Comparison of ENCODE assay signal across 8 mouse cellular contexts in genomic region chr13:77708514-77709013, GRCm38 (mm10). TPM values are rescaled to one million over a fixed set of nuclear protein-coding genes. Genes with fewer than 3 reads are reported as not detected.
DNase-seq lines count a peak whose midpoint lies in the region; ATAC-seq and TF ChIP-seq lines count a peak whose summit lies in the region.

No protein-coding gene starts in this region.

- H3K4me1 ChIP-seq in hindbrain, embryonic 13.5 days (replicated peaks) = peaks cover 13% of the 10 kb centered on the region

- CTCF ChIA-PET in Patski (lab: Charles Lee) = interaction anchor here (1.5 to 1.8 kb wide), 2 partner anchors 10 to 22 kb away, joined by 3 to 5 read pairs; no protein-coding TSS in a partner anchor

- H3K4me2 ChIP-seq in hindbrain, embryonic 13.5 days = peak overlapping the region; percentile 83

- POLR2A ChIA-PET in Patski (lab: Charles Lee) = no interaction called here

- DNase-seq in Patski (ENCODE audit: low read depth, low spot score) = peak; percentile 44
- peak; percentile 94 for DNase-seq in cerebellum, postnatal 14 days
- DNase-seq in frontal cortex, postnatal 14 days (ENCODE audit: low spot score in 2 of 2) = peak; percentile 85 to 86
- peak; percentile 85 to 88 for DNase-seq in layer of hippocampus, postnatal 25 days (ENCODE audit: extremely low spot score in 1 of 2, low spot score in 1 of 2)
- DNase-seq in lung, postnatal 25 days (ENCODE audit: low spot score) = peak; percentile 94
- DNase-seq in retina, embryonic 14.5 days (ENCODE audit: low spot score) = peak; percentile 97
- peak; percentile 95 for DNase-seq in thymus, postnatal 4 days

- H3K9ac ChIP-seq in hindbrain, embryonic 13.5 days = peak overlapping the region; percentile 89

- whole genome bisulfite sequencing in hindbrain, embryonic 13.5 days = under 1% methylated on average over 35 of the region's 35 CpGs

- no peak for TF ChIP-seq CTCF in Patski (IDR thresholded peaks at IDR 0.05)

- no peaks in the 10 kb centered on the region for H3K27me3 ChIP-seq in Patski
- no peaks in the 10 kb centered on the region for H3K27me3 ChIP-seq in hindbrain, embryonic 13.5 days

- ATAC-seq in Patski = peak; percentile 98
- ATAC-seq in hindbrain, embryonic 13.5 days (ENCODE audit: low FRiP score) = peak; percentile 99

- peak overlapping the region; percentile 69 for H3K27ac ChIP-seq in hindbrain, embryonic 13.5 days

- in situ Hi-C loops in Patski (cut with MboI; ENCODE audit: low pct_unique_long_range_greater_than_20kb) = no loop called here

- no peaks in the 10 kb centered on the region for H3K36me3 ChIP-seq in hindbrain, embryonic 13.5 days

- peak overlapping the region; percentile 96 for H3K4me3 ChIP-seq in hindbrain, embryonic 13.5 days

- no peaks in the 10 kb centered on the region for H3K9me3 ChIP-seq in hindbrain, embryonic 13.5 days

RNA-seq across cellular contexts. Expression of gene Fam172a, which starts 6.7 kb away (rescaled TPM):
- 18.5 TPM for polyA plus RNA-seq in Patski (2021)
- 44.5 and 48.8 TPM in 2 replicates for polyA plus RNA-seq in hindbrain, embryonic 13.5 days (2015; fragmentation: Nextera tagmentation; extraction: Ambion mirVana)
- total RNA-seq in layer of hippocampus, postnatal 25 days (2021) = 10 to 100 TPM; 34.5 to 37.3 TPM

Comparison
In these comparisons a context has a peak if more than half of its experiments do, and no peak if none do; other contexts are left out.
1. Peak in every context shown above with its lines: DNase-seq, ATAC-seq, H3K4me3 ChIP-seq and H3K27ac ChIP-seq.
2. DNase-seq: peak in every context shown above with its lines; median percentile 97 in retina, embryonic 14.5 days; 95 in thymus, postnatal 4 days; 94 in cerebellum, postnatal 14 days; 94 in lung, postnatal 25 days; 86 in layer of hippocampus, postnatal 25 days; 86 in frontal cortex, postnatal 14 days; 44 in Patski.